Mouse (Mus musculus) 416B (cell line): ENCODE results near the gene Polr3c.
"Not testable (repeated sequence)": the region's sequence is repeated elsewhere in the genome, so short reads cannot be mapped to it uniquely, and the experiment has no call there.

Experiments used
- DNase-seq: peaks from one replicate; pipeline ENCODE4 v3.0.0; 2011; ENCODE audit warnings: low read depth

Gene Polr3c

DNA sequence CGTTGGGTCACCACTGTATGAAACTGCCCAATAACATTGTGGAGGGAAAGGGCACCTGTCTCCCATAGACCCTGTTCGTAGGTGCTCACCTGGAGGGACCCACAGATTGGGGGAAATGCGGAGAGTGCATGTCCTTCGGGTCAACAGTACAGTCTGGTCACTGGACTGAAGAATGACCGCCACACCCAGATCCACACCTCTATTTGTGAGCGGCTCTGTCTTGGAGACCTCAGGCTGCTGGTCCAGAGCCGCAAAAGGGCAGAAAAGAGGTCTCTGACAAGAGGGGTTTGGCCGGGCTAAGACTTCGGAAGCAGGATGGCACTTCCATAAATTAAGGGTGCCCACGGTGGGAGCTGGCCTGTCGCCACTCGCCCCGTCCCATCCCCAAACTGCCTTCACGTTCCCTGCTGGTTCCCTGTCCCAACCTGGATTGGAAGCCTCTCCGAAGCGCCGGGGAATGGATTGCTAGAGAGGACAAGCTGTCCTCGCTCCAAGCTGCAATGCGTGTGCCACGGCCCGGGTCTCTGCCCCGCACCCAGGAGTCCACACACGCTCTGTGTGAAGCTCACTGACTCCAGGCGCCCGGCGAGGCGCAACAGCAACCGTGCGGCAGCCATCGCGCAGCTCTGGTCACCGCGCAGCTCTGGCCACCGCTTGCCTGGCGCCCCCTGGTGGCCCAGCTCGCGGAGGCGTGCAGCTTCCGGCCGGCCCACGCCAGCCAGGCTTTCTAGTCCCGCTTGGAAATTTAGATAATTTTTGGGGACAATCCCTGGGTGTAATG, 19.3 kb downstream of the Polr3c start, which contains the start of gene Nudt17:
Gene Nudt17, minus strand, starts transcription at position 660 of the 781 bp plus-strand sequence.
- peak; percentile 65 for DNase-seq

DNA sequence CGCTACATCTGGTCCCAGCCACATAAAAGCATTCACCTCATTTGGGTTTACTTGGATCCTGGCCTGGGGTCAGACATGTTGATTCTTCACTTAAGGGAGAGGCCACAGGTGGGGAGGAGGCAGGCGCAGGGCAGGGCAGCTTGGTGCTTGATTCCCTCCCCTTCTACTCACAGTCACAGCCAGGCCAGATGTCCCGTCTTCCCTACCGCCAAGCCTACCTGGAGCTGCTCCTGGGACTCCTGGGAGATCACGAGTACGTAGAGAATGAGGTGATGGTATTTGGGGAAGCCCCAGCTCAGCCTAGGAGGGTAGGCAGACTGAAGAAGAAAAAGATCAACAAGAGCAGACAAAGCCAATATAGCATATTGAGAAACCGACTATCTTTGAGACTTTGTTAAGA, 20.4 kb downstream of the Polr3c start:
- DNase-seq: no peak

DNA sequence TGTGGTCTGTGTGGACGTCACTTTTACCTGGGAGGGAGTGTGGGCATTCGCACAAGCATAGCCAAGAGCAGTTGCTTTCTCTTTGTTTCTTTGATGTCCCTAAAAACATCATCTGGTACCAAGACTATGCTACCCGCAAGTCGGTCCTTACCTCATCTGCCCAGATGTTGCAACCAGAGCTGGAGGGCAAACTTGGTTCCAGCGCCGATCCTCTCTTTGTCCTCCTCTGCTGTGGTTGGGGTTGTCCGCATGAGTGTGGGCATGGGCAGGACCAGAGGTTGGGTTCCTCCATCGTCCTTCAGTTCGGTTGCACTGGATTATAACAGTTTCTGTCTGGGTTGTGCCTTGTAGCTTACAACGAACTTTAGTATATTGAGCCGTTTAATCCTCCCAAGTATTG, 21.2 kb downstream of the Polr3c start:
- DNase-seq: no peak

DNA sequence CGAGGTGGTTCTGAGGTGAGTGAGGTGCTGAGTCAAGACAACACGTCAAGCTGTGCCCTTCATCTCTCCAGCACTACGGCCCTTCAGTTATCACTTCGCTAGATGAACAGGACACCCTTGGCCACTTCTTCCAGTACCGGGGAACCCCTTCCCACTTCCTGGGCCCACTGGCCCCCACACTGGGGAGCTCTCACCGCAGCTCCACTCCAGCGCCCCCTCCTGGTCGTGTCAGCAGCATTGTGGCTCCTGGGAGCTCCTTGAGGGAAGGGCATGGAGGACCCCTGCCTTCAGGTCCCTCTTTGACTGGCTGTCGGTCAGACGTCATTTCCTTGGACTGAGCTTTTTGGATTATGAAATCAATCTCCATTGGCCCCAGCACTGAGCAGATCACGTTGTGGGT, 22.6 kb downstream of the Polr3c start:
- DNase-seq: no peak

DNA sequence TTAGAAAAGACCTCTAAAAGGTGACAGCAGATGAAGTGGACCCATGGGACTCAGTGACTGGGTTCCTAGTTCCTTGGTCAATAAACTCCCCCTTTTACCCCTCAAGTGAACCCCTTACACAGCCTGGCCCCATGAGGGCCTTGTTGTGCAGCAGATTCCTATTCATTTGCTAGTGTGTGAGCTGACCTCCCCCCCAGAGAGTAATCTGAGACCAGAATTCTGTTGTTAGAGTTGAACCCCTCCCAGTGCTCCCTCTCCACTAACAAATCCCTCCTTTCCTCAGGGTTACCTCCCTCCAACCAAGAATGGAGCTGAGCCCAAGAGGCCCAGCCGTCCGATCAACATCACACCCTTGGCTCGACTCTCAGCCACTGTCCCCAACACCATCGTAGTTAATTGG, 26.4 kb downstream of the Polr3c start:
- no peak for DNase-seq

DNA sequence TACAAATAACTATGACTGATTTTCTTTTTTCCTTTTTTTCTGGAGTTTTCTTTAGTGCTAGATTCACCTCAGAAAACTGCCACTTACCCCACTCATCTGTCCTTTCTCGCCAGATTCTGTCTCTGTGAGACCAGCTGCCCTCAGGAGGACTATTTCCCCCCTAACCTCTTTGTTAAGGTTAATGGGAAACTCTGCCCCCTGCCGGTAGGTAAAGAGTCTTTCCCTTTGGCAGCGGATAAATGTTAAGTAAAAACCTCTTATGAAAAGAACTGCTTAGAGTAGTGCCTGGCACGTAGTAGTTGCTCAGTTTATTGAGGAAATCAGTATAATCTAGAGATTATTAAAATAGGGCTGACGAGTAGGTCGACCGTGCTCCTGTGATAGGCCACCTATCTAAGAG, 27.1 kb downstream of the Polr3c start:
- DNase-seq: peak; percentile 69

DNA sequence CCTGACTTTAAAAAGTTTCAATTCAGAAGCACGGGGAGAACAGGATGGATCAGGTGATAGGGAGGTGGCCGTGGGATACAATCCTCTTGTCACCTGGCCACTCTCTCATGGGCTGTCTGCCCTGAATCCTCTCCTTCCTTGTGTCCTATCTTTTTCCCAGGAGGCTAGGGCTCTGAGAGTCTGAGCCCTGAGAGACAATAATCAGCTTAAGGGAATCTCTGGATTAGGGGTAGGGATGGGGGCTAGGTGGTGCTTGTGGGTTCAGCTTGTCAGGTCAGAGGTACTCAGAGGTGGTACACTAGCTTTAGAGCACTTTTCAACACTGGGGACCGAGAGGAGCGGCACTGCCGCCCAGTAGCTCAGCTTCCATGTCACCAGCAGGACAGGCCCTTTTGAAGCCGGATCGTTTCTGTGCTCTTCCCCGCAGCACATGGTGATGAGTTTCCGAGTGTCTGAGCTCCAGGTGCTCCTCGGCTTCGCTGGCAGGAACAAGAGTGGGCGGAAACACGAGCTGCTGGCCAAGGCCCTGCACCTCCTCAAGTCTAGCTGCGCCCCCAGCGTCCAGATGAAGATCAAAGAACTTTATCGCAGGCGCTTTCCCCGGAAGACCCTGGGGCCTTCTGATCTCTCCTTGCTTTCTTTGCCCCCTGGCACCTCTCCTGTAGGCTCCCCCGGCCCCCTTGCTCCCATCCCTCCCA, 28.3 kb downstream of the Polr3c start:
- no peak for DNase-seq

DNA sequence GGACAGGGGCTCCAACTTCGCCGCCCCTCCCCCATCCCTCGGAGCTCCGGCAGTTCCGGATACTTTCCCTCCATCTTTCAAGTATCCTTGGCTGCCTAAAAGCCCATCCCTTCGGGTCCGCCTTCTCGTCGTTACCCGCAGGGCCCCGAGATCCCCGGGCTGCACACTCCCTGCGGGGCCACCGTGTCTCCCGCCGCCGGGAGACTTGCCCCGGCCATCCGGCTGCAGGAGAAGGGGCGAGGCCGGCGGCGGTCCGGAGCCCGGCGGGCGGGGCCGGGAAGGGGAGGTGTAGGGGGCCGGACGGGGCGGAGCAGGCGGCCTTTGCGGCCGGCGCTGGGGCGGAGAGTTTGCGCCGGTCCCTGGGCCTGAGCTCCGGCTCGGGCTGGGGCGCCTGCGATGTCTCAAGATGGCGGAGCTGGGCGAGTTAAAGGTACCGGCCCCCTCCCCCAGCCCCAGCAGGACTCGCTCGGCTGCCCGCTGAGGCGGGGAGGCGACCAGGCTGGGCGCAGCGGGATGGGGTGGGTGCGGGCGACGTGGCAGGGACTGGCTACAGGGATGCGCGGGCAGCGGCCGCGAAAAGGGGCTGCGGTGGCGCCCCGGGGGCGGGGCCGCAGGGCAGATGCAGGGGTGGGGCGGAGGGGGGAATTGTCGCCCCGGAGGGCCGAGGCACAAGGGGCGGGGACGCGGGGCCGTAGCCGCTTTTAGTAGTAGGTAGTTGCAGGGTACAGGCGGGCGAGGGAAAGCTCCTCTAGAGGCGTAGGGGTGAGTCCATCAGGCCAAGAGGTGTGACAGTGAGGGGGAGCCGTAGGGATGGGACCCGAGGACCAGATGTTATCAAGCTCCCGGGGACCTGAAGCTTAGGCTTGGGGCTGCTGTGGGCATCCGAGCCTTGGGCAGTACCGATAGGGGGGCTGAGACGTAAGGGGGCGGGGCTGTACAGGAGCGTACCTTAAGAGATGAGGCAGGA, 30.4 kb downstream of the Polr3c start:
- peak; percentile 86 for DNase-seq

DNA sequence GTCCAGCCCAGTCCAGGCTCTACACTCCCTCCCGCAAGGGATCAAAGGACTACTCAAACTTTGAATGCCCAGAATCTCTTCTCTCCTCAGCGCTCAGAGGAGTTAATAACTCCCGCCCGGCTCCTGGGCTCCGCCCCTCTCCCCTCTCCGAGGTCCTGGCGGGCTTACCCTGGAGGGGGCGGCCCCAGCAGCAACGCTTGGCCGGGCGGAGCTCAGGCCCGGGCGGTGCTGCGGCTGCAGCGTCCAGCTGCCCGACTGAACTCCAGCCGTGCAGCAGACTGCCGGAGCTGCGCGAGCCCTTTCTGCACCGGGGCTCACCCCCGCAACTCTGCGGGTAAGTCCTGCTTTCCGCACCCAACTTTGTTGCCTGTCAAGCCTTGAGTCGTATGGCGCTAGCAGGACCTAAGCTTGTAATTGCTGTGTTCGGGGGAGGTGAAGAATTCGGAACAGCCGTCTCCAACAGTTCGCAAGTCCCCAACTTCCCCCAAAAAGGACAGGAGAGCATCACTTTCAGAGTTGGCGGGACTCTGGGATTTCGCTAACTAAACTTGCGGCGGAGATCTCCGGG, 31.1 kb downstream of the Polr3c start, which contains the start of gene Pias3:
Gene Pias3, plus strand, starts transcription at position 187 of the 568 bp plus-strand sequence.
- peak; percentile 87 for DNase-seq

DNA sequence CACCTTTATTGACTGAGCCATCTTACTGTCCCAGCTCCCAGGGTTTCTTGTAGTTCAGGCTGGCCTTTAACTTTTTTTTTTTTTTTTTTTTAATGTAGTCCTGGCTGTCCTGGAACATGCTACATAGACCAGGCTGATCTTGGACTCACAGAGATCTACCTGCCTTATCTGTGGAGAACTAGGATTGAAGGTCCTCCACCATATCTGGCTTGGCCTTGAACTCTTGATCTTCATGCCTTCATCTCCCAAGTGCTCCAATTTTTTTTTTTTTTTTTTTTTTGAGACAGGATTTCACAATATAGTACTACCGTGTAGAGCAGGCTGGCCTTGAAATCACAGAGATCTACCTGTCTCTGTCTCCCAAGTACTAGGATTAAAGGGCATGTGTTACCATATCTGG, 33.8 kb downstream of the Polr3c start:
- DNase-seq: no peak

DNA sequence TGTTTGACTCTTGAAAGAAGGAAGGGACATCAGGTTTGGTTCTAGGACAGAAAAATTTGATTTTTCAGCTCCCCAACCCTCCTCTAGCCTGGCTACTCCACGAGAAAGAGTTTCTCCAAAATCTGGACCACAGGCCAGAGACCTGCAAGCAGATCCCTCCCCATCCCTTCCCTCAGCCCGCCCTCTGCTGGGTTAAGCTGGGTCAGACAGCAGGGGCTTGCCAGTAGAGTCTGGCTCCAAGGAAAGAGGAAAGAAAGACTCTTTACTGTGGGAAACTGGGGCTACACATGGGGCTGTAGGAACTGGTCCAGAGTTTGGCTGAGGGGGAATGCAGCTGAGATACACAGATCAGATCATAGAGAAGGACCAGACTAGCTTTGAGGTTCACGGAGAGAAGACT, 34.9 kb downstream of the Polr3c start:
- peak; percentile 33 for DNase-seq

DNA sequence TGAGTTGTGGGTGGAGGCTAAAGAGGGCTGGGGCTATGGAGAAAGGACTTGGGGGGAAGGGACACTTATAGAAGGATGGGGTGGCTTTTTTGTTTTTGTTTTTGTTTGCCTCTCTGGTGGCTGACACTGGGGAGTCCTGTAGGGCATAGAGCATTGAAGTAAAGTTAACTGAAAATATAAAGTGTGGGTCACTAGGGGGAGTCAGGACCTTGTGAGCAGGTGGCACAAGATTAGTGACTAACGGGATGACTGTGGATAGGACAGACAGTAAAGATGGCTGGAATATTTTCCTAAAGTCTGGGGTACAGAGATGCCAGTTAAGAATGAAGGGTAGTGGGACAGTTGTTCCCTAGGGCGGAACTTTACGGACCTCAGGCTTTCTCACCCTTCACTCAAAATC, 37.1 kb downstream of the Polr3c start:
- peak; percentile 48 for DNase-seq

DNA sequence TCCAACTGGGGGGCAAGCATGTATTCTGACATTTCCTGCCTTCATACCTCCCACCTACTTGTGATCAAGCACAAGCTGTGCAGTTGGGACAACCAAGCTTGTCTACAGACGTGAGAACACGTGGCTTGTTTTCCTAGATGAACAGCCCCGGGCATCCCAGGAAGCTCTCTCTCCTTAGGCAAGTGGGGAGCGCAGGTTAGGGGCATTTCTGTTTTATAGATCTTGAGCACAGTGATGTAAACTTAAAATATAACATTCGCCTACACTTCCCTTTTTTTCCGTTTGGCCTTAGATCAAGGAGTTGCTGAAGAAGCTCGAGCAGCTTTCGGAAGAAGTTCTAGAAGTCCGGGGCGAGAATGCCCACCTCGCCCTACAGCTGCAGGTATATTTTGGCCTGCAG, 38.6 kb downstream of the Polr3c start:
- DNase-seq: no peak

DNA sequence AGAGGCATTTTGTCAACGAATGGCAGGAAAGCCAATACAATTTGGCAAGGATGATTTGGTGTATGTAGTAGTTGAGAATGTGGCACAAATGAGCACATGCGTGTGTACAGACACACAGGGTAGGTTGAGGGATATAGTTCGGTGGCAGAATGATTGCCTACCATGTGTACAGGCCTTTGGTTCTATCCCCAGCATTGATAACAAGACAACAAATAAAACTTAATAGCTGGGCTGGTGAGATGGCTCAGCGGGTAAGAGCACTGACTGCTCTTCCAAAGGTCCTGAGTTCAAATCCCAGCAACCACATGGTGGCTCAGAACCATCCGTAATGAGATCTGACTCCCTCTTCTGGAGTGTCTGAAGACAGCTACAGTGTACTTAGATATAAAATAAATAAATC, 41.4 kb downstream of the Polr3c start:
- not testable (repeated sequence) for DNase-seq

DNA sequence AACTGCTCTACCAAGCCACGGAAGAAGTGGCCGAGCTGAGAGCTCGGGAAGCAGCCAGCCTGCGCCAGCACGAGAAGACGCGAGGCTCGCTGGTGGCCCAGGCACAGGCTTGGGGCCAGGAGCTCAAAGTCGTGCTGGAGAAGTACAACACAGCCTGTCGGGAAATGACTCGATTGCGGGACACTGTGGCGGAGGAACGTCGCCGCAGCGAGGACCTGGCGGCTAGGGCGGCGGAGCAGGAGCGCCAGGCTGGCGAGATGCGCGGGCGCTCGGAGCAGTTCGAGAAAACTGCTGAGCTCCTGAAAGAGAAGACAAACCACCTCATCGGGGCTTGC, 42.6 kb downstream of the Polr3c start:
- DNase-seq: no peak

DNA sequence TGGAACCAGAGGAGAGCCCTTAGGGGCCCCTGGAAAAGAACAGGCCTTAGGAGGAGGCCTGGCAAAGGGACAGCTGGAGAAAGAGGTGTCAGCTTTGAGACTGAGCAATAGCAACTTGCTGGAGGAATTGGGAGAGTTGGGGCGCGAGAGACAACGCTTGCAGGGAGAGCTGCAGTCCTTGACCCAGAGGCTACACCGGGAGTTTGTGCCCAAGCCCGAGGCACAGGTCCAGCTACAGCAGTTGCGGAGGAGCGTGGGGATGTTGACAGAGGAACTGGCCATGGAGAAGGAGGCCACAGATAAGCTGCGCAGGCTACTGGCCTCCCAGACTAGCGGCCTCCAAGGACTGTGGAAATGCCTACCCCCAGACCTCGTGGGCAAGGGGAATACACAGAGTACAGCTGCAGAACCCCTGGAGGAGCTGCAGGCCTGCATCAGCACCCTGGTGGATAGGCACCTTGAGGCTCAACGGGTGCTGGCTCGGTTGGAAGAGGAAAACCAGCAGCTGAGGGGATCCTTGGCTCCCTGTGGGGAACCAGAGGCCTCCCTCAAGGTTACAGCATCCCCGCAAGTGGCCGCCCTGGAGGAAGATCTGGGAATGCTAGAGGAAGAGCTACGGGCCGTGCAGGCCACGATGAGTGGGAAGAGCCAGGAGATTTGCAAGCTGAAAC, 43.1 kb downstream of the Polr3c start:
- no peak for DNase-seq

DNA sequence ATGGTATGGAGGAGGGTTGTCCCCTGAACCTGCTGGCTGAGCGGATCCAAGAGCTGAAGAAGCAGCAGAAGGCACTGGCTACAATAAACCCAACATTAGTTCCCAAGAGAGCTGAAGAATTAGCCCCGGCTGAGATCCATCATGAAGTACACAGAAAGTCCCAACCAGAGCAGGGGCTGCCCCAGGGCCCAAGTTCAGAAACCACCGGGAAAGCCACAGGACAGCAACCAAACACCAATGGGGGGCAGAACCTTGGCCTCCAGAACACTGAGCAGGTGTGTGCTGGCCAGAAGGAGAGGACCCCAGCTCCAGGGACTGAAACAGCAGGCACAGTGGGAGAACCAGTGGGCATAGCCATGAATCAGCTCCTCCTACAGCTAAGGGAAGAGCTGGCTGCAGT, 43.9 kb downstream of the Polr3c start:
- no peak for DNase-seq

DNA sequence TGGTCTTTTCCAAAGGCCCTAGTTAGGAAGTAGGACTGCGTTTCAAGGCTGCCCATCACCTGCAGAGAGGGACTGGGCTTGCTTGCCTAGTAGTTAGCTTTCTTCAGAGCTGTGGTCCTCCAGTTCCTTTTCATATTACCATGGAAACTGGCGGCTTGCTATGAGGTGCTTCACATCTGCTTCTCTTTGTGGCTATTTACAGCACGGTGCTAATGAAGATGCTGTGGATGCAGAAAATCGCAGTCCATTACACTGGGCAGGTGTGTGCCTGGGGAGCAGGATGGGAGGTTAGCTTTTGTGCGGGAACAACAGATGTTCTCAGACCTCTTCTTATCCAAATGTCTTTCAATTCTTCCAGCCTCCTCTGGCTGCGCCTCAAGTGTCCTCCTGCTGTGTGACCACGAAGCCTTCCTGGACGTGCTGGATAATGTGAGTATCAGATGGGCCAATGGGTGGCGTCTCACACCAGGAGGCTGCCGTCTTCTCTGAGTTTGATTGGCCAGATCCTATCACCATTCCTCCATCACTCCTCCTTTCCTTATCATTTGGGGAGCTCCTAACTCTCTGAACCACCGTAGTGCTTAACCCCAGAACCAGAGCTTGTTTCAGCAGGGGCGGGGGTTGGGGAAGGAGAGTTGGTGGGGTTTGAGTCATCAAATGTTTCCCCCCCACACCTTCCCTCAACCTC, 47.0 kb downstream of the Polr3c start:
- no peak for DNase-seq

DNA sequence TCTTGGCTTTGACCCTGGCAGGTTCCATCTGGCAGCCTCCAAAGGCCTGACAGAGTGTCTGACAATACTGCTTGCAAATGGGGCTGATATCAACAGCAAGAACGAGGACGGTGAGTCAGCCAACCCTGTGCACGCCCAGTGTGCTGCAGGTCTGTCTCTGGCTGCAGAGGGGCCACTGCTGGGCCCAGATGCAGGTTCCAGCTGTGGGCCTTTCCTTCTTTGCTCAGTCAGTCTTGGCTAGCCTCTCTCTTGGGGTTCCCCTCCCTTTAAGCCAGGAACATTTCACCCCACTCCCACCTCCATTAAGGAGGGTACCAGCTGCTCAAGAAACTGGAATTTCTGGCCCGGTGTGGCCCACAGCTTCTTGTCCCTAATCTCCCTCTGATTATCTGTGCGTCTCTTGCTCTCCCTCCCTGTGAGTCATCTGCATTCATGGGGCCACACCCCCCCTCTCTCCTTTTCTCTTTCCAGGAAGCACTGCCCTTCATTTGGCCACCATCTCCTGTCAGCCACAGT, 48.2 kb downstream of the Polr3c start:
- DNase-seq: peak; percentile 62

DNA sequence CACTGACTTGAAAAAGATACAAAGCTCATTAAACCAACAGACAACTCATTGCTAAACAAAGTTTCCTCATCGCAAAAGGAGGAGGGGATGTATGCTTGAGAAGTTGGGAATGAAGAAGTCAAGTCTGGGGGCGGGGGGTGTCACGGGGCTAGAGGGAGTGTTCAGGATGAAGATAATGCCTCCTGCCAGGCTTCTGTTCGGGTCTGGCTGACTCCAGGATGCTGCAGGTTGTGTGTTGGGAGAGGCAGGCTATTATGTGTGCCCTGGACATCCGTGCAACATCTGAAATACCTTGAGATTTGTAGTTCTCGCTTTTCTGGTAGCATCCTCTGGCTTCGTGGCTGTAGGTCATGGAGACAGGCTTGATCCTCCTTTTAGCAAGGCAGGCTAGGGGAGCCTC, 49.0 kb downstream of the Polr3c start:
- DNase-seq: no peak

DNA sequence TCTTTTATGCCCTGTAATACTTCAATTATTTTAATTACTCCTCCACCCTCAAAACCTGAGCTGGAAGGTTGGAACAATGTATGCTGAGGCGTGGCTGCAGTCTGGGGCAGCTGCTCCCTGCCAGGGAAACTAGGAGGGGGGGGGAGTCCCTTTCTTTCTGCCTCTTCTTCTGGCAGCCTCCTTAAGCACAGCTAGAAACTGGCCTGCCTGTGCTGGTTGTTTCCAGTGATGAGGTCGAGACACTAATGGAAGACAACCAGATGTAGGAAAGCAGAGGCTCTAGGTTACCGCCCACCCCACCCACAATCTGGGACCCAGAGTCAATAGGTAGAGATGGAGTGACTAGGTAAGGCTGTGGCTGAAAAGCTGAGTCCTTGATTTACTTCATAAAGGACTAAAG, 51.7 kb downstream of the Polr3c start:
- no peak for DNase-seq
